Mouse (Mus musculus) heart, postnatal 0 days (tissue): ENCODE measurements around the gene Prpsap1. TPM values are rescaled to one million over a fixed set of nuclear protein-coding genes. Genes with fewer than 3 reads are reported as not detected.

Experiments
- ATAC-seq: fragments of 200-750 bp; cut with Nextera tagmentation; 2 replicates; pipeline ENCODE4 v1.8.0; 2017; ENCODE audit warnings: low read depth, moderate number of reproducible peaks, moderate library complexity; ENCODE audit not compliant: insufficient read depth
- DNase-seq: peaks from one replicate; pipeline ENCODE4 v3.0.0-alpha.2; 2016; ENCODE audit warnings: low spot score
- H3K27ac ChIP-seq: fragments of 300-500 bp; sonication (generic); 2 replicates; pipeline ENCODE4 v1.5.1; 2014; ENCODE audit warnings: low read depth, mild to moderate bottlenecking
- H3K27me3 ChIP-seq: fragments of 300-500 bp; sonication (generic); 2 replicates; pipeline ENCODE4 v1.6.1; 2014; ENCODE audit warnings: low read length, mixed read lengths; ENCODE audit not compliant: control insufficient read depth, insufficient read depth
- H3K36me3 ChIP-seq: fragments of 300-500 bp; sonication (generic); replicated peaks from 2 replicates; pipeline ENCODE4 v1.6.1; 2014; ENCODE audit warnings: low read length, mixed read lengths; ENCODE audit not compliant: control insufficient read depth, insufficient read depth
- H3K4me1 ChIP-seq: fragments of 300-500 bp; sonication (generic); 2 replicates; pipeline ENCODE4 v1.6.1; 2014; ENCODE audit warnings: antibody characterized with exemption; ENCODE audit not compliant: control insufficient read depth, insufficient read depth
- H3K4me2 ChIP-seq: fragments of 300-500 bp; sonication (generic); 2 replicates; pipeline ENCODE4 v1.6.1; 2014; ENCODE audit warnings: low read depth, mild to moderate bottlenecking, low read length, moderate library complexity
- H3K4me3 ChIP-seq: fragments of 300-500 bp; sonication (generic); 2 replicates; pipeline ENCODE4 v1.5.1; 2014; ENCODE audit warnings: low read depth, low read length
- H3K9ac ChIP-seq: fragments of 300-500 bp; sonication (generic); replicated peaks from 2 replicates; pipeline ENCODE4 v1.6.1; 2014; ENCODE audit warnings: low read depth, low read length, mixed read lengths
- H3K9me3 ChIP-seq: fragments of 300-500 bp; sonication (generic); replicated peaks from 2 replicates; pipeline ENCODE4 v1.6.1; 2016; ENCODE audit warnings: low read length; ENCODE audit not compliant: control insufficient read depth
- CTCF ChIP-seq: IDR thresholded peaks from 2 replicates; pipeline ENCODE4 v1.5.1; 2016; ENCODE audit warnings: antibody characterized with exemption, control low read depth, low read depth
- EP300 ChIP-seq: IDR thresholded peaks from 2 replicates; pipeline ENCODE4 v1.6.1; 2016; ENCODE audit warnings: antibody characterized with exemption, low read depth
- WGBS: fragments of 180-500 bp; shearing (Covaris S2); extraction: QIAGEN DNeasy Blood & Tissue Kit; methylation state at CpG from one replicate; pipeline ENCODE4 v1.1.7; 2014; 5-methylcytosine and 5-hydroxymethylcytosine counted together
- polyA plus RNA-seq: library from polyadenylated mRNA; unstranded; fragments of >200 nt; fragmentation: Nextera tagmentation; extraction: Ambion mirVana; gene quantifications from 2 replicates; pipeline ENCODE4 v1.2.1, GENCODE M21; 2015
- total RNA-seq: library from RNA; depleted of rRNA; stranded (reverse); fragments of >200 nt; gene quantifications from 2 replicates; pipeline ENCODE4 v1.2.3, GENCODE M21; 2014; ENCODE audit warnings: low replicate concordance; rRNA removed

The Prpsap1 gene
- total RNA-seq (43.3 and 46.6 TPM in 2 replicates), polyA plus RNA-seq (59.2 and 62.2 TPM in 2 replicates)

- Histone ChIP-seq H3K9me3 (no peaks in the 10 kb centered on the region), H3K27ac (peak within 1 kb of the TSS; percentile 70), H3K4me2 (no peak within 1 kb of the TSS), H3K4me3 (no peak within 1 kb of the TSS), H3K27me3 (no peaks in the 10 kb centered on the region), H3K9ac (no peak within 1 kb of the TSS), H3K36me3 (no peaks in the 10 kb centered on the region), H3K4me1 (peaks cover 8% of the 10 kb centered on the region; the same call in 1 of the 2 replicates)
- no peak for TF ChIP-seq EP300
- peak; percentile 58 for TF ChIP-seq CTCF
- 29% methylated on average over 4 of the region's 4 CpGs for WGBS
- no peak for ATAC-seq
- DNase-seq: peak; percentile 76
Observed at GRCm38 (mm10) chr11:116493795-116494252, at the start of gene Prpsap1. Gene Prpsap1, minus strand, starts transcription at chr11:116494202.

GRCm38 (mm10) chr11:116543110-116543509 lies 49.1 kb upstream of the Prpsap1 start:
- WGBS: 82% methylated on average over 4 of the region's 4 CpGs
- TF ChIP-seq CTCF: peak; percentile 84
- TF ChIP-seq EP300: no peak
- H3K9ac ChIP-seq: no peak overlapping the region
- ATAC-seq: peak; percentile 34
- H3K27me3 ChIP-seq: no peaks in the 10 kb centered on the region
- no peak overlapping the region for H3K4me3 ChIP-seq
- no peaks in the 10 kb centered on the region for H3K4me1 ChIP-seq
- no peak for DNase-seq
- H3K9me3 ChIP-seq: no peaks in the 10 kb centered on the region
- H3K4me2 ChIP-seq: no peak overlapping the region
- H3K36me3 ChIP-seq: peaks cover 97% of the 10 kb centered on the region
- no peak overlapping the region for H3K27ac ChIP-seq

DNA sequence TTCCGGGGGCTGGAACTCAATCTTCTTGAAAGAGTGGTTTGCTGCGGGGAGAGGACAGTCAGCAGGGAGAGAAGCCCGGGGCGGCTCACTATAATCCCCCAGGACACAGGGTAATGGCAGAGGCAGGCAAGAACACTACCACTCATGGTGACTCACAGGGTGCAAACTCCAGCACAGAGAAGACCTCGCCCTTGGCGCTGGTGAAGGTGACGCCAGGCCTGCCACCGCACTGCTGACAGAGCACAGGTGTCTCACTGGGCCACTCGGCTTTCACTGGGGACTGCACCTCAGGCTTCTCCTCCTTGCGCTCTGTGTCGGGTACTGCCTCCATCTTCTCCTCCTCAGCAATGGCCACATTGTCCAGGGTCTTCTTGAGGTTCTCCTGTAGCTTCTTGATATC lies 47.2 kb upstream of the Prpsap1 start:
- Histone ChIP-seq H3K36me3 (peaks cover 80% of the 10 kb centered on the region), H3K4me2 (no peak overlapping the region), H3K4me1 (peaks cover 5% of the 10 kb centered on the region; the same call in 1 of the 2 replicates), H3K9ac (no peak overlapping the region), H3K9me3 (no peaks in the 10 kb centered on the region), H3K27me3 (no peaks in the 10 kb centered on the region), H3K4me3 (no peak overlapping the region), H3K27ac (no peak overlapping the region)
- no peak for TF ChIP-seq EP300
- no peak for TF ChIP-seq CTCF
- 92% methylated on average over 11 of the region's 11 CpGs for WGBS
- DNase-seq (no peak), ATAC-seq (no peak)

DNA sequence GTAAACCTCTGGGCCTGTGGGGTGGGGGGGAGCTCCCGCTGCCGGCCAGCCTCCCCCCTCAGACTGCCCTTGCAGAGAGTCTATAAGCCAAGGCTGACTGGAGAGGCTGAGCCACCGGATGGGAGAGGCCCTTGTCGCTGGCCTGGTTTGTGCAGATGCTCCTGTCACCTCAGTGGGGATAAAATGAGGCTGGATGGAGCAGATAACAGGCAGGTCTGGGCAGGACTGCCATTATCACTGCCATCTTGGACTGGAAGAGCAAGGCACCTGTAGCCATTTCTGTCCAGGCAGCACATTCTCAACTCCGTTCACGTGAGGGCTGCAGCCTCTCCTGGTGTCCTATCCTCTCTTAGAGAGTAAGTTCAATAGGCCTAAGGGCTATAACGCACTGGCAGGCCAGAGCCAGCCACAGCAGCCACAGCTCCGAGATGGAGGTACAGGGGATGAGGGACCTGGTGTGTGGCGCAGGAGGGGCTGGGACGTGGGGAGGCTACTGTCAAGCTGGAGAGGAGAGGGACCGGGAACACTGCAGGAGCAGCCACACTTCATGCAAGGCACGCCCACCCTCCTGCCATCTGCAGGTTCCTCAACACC lies 44.2 kb upstream of the Prpsap1 start:
- Histone ChIP-seq H3K4me1 (peaks cover 14% of the 10 kb centered on the region), H3K4me2 (no peak overlapping the region), H3K9me3 (no peaks in the 10 kb centered on the region), H3K27me3 (peaks cover 21% of the 10 kb centered on the region), H3K4me3 (no peak overlapping the region), H3K36me3 (peaks cover 50% of the 10 kb centered on the region), H3K9ac (no peak overlapping the region), H3K27ac (no peak overlapping the region)
- DNase-seq (no peak), ATAC-seq (no peak)
- 87% methylated on average over 12 of the region's 12 CpGs for WGBS
- TF ChIP-seq EP300 (no peak), CTCF (no peak)

- Histone ChIP-seq H3K27ac (no peak overlapping the region), H3K27me3 (peaks cover 30% of the 10 kb centered on the region), H3K9me3 (no peaks in the 10 kb centered on the region), H3K4me1 (peaks cover 22% of the 10 kb centered on the region), H3K36me3 (peaks cover 44% of the 10 kb centered on the region), H3K4me2 (no peak overlapping the region), H3K4me3 (no peak overlapping the region), H3K9ac (no peak overlapping the region)
- ATAC-seq (no peak), DNase-seq (no peak)
- TF ChIP-seq EP300: no peak
- TF ChIP-seq CTCF: no peak
- 46% methylated on average over 5 of the region's 5 CpGs for WGBS
Observed at GRCm38 (mm10) chr11:116537388-116537787, 43.4 kb upstream of the Prpsap1 start.

DNA sequence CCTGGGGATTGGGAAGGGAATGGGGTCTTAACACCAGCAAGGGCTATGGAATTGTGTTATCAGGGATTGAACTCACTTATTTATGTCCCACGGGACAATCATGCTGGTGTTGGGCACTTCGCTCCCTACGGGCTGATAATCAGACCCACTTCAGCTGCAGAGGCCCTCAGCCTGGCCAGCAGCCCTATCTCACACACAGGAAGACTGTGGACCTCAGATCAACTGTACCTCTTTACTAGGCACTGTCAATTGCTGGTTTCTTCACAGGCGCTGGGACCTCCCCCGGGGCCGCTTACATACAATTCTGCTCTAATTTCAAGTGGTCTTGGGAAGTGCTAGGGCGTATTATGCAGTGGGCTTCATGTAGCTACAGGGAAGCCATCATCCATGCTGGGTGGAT lies 42.7 kb upstream of the Prpsap1 start:
- ATAC-seq: no peak
- H3K4me1 ChIP-seq: peaks cover 27% of the 10 kb centered on the region
- no peaks in the 10 kb centered on the region for H3K9me3 ChIP-seq
- no peak overlapping the region for H3K4me3 ChIP-seq
- H3K36me3 ChIP-seq: peaks cover 38% of the 10 kb centered on the region
- DNase-seq: no peak
- WGBS: 57% methylated on average over 7 of the region's 7 CpGs
- TF ChIP-seq EP300 (no peak), CTCF (no peak)
- H3K9ac ChIP-seq: no peak overlapping the region
- H3K4me2 ChIP-seq: no peak overlapping the region
- H3K27me3 ChIP-seq: peaks cover 37% of the 10 kb centered on the region
- no peak overlapping the region for H3K27ac ChIP-seq
